Mouse (Mus musculus): ENCODE measurements around the gene Sirpb1b. TPM values are rescaled to one million over a fixed set of nuclear protein-coding genes. Genes with fewer than 3 reads are reported as not detected.
"Not testable (repeated sequence)": the region's sequence is repeated elsewhere in the genome, so short reads cannot be mapped to it uniquely, and the experiment has no call there.

Gene Sirpb1b
- total RNA-seq (2021) = not detected
- long read RNA-seq, experiment 1 = 0 reads
- long read RNA-seq, experiment 2 = 0 reads

DNA sequence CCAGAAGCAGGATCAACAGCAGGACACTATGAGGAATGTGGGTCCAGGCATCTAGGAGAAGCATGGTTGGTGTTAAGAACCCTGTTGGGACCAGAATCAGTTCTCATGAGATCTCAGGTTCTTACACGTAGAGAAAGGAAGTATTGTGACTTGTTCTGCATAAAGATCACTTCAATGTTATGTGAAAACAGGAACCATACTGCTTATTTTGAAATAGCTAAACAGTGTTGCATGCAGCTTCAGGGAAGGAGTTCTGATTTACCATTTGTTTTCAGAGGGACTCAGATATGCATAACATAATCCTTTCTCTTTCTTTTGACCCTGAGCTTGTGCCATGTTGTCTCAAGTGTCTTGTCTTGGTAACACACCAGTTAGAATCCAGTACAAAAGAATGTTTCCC, at the start of gene Sirpb1b:
TSS of gene Sirpb1b (minus strand) at position 179 of the 400 bp plus-strand sequence.
- DNase-seq = not testable (repeated sequence)

DNA sequence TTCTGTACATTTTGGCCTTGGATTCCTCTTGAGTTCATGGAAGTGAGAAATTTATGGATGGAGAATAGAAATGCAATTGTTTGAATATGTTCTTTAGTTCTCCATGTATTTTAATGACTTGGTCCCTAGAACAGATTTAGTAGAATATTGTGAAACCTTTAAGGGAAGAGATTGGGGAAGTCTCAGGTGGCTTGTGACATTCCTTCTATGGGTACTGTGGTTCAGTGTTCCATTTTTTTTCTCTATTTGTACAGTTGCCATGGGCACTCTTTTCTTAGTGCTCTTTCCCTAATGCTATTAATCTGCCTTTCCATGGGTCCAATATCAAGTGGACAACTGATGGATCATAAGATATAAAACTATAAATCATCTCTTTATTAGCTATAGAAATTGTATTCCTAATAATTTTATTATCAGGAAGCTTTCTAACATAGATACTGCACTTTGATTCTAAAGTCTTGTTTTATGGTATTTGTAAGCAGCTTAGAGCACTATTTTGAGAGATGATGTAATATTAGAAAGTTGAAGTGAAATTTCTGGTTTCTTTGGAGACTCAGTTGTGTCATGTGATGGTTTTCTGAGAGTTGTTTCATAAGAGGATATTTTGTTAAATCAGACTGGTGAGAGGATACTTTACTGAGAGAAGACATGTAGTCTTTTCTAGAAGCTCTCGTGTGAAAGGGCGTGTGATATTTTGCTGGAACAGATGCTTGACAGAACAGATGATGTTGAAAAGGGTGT, 15.7 kb upstream of the Sirpb1b start:
- DNase-seq = not testable (repeated sequence)

DNA sequence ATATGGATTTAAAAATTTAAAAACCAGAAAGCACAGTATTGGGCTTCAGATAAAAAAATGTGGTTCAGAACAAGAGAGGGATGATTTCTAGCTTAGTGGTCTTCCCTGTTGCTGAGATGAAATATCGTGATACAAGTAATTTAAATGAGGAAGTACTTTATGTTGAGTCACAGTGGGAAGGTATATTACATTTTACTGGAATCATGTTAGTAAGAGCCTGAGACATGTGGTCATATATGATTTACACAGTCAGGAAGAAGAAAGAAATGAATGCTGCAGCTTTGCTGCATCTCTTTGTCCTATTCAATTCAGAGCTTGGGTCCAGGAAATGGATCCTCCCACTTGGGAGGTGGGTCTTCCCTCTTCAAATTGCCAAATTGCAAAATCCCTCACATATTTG, 11.8 kb upstream of the Sirpb1b start:
- not testable (repeated sequence) for DNase-seq

DNA sequence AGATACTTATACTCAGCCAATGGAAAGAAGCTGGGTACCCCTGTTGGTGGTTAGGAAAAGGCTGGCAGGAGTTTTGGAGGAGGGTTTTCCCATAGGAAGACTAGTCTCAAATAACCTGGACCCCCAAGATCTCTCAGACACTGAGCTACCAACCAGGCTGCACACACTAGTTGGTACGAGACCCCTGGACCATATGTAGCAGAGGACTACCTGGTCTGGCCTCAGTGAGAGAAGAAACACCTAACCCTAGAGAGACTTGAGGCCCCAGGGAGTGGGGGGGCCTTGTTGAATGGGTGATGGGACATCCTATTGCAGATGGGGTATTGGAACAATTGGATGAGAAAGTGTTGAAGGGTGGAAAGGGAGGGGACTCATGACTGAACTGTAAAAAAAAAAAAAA, 8.6 kb upstream of the Sirpb1b start:
- DNase-seq = no peak

DNA sequence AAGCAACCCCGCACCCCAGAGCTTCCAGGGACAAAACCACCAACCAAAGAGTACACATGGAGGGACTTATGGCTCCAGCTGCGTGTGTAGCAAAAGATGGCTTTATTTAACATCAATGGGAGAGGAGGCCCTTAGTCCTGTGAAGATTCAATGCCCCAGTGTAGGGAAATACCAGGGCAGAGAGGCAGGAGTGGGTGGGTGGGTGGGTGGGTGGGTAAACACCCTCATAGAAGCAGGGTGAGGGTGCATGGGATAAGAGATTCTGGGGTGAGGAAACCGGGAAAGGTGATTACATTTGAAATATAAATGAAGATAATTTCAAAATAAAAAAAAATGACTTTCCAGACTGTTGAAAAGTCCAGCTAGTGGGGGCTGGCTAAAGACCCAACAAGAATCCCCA, 8.1 kb upstream of the Sirpb1b start:
- not testable (repeated sequence) for DNase-seq

DNA sequence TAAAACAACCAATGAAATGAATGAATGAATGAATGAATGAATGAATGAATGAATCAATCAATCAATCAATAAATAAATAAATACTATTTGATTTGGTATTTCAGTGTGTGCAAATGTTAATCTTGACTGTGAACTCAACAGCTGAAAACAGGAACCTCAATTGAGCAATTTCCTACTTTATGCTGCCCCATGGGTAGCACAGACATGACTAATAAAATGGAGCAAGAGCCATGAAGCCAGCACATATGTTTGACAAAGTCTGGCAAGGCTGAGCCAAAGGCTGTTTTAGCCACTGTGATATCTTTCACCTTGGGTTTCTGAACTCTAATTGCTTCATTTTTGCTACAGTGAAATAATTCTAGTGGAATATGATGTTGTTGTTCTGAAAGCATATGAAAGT, 1.6 kb upstream of the Sirpb1b start:
- DNase-seq = not testable (repeated sequence)

DNA sequence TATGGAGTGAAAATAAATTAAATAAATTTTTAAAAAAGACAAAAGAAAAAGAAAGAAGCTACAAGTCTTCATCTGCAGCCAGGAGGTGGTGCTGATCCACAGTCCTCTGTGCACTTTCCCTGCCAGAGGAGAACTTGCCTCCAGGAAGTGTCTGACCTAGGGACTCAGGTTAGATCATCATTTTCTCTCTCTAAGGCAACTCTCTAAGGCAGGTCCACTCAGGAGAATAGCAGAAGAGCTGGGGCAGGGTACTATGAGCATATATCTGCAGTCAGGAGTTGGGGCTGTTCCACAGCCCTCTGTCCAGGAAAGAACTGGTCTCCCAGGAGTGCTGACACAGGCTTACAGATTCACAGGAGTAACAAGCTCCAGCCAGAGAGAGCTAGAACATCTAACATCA, 46.3 kb downstream of the Sirpb1b start:
- DNase-seq = no peak

DNA sequence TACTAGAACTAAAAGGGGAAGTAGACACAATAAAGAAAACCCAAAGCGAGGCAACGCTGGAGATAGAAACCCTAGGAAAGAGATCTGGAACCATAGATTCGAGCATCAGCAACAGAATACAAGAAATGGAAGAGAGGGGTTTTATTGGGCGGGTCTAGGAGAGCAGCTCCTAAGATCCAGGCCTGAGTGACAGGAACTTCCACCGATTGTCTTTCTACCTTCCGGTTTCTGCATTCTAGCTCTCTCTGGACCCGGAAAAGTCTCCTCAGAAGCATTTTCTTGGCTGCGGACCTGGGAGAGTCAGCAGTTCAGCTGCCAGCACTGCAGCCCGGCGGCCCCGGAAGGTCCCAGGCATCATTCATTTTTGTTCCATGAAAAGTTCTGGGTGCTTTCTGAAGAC, 61.3 kb downstream of the Sirpb1b start:
- not testable (repeated sequence) for DNase-seq

DNA sequence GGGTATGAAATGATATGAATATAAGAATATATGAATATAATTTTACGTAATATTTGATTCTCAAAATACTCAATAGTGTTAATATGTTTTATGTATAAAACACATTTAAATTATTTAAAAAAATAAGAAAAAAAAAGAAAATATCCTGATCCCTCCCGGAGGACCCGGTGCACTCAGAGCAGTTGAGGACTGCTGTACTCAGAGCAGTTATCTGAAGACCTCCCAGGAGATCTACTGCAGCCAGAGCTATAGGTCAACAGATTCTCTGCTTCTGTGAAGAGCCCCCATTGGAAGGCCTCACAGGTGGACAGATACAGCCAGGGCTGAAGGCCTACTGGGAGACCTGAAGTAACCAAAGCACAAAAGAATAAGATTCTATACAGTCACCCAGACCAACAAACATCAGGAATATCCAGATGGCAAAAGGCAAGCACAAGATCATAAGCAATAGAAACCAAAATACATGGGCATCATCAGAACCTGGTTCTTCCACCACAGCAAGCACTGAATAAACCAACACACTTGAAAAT, 67.0 kb downstream of the Sirpb1b start:
- not testable (repeated sequence) for DNase-seq

DNA sequence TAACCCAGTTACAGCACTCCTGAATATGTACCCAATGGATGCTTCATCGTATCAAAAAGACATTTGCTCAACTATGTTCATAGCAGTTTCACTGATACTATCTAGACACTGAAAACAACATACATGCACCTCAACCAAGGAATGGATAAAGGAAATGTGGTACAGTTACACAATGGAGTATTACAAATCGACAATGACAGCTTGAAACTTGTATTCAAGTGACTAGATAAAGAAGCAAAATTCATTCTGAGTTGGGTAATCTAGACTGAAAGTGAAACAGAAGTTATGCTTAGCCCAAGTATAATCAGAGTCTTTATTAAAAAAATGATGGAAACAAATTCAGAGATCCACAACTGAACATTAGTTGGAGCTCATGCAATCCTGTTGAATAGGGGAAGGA, 100.0 kb downstream of the Sirpb1b start:
- DNase-seq = not testable (repeated sequence)

DNA sequence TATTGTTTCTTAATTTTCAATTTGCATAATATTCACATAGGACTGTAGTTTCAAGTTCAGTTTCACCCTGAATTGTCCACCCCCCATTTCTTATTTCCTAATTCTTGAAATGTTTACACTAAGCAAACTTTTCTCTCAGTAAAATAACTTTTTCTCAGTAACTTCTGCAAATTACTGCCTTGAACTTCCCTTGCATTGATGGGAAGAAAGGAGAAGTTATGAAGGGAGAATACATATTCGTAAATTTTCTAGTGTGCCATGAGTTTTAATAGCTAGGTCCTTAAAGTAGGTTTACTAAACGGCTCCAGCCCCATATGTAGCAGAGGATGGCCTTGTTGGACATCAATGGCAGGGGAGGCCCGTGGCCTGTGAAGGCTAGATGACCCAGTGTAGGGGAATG, 104.7 kb downstream of the Sirpb1b start:
- not testable (repeated sequence) for DNase-seq

Other genes with a start within 250 kb of the Sirpb1b start
- not detected for gene Gm9733, start 242.8 kb downstream of the Sirpb1b start, total RNA-seq (2021)
- not detected for gene Sirpb1a, start 148.5 kb downstream of the Sirpb1b start, total RNA-seq (2021)

Measured in gastrocnemius, postnatal 10 days (tissue).